9 mouse cellular contexts compared by ENCODE assay signal in genomic region chrX:53268856-53269255, GRCm38 (mm10). TPM values are rescaled to one million over a fixed set of nuclear protein-coding genes. Genes with fewer than 3 reads are reported as not detected.
DNase-seq lines count a peak whose midpoint lies in the region; ATAC-seq lines count a peak whose summit lies in the region.
"Had no signal": no experiment of that assay in that cellular context is flagged by ENCODE, and none has a peak within 500 bp of the region (broad histone marks: within the 10 kb centered on the region; RNA-seq: fewer than 3 reads in every experiment).

No protein-coding gene starts in this region.

- intact Hi-C loops in heart, postnatal 14 days (cut with DNase I), result loop anchor here (5.0 kb wide), 1 partner anchor 68 kb away; no protein-coding TSS in a partner anchor

- 34% methylated on average over 10 of the region's 10 CpGs for WGBS in forebrain, embryonic 14.5 days
- 14% methylated on average over 10 of the region's 10 CpGs for WGBS in lung, embryonic 16.5 days

- H3K9ac ChIP-seq in forebrain, embryonic 14.5 days (ENCODE audit: low read length), result peak overlapping the region; percentile 60
- H3K9ac ChIP-seq in lung, embryonic 16.5 days (ENCODE audit: low read length), result peak overlapping the region; percentile 69

- H3K27ac ChIP-seq in forebrain, embryonic 14.5 days (ENCODE audit: low read depth, low read length), result peak overlapping the region; percentile 60
- H3K27ac ChIP-seq in lung, embryonic 16.5 days (ENCODE audit: low read length), result peak overlapping the region; percentile 81

- H3K4me3 ChIP-seq in forebrain, embryonic 14.5 days (ENCODE audit: low read depth, low read length), result peak overlapping the region; percentile 52
- peak overlapping the region; percentile 66 for H3K4me3 ChIP-seq in lung, embryonic 16.5 days (ENCODE audit: low read length)

- peak overlapping the region; percentile 62 for H3K4me2 ChIP-seq in forebrain, embryonic 14.5 days (ENCODE audit: low read length)
- peak overlapping the region; percentile 74 for H3K4me2 ChIP-seq in lung, embryonic 16.5 days (ENCODE audit: low read depth, low read length)

- no peaks in the 10 kb centered on the region for H3K4me1 ChIP-seq in forebrain, embryonic 14.5 days (ENCODE audit: control insufficient read depth, insufficient read depth, low read length)
- 0 out of 2 replicates have a peak, but pooled peaks cover 2% of the 10 kb centered on the region for H3K4me1 ChIP-seq in lung, embryonic 16.5 days (replicated peaks; ENCODE audit: control insufficient read depth, insufficient read depth, low read length)

- H3K36me3 ChIP-seq in forebrain, embryonic 14.5 days (ENCODE audit: control insufficient read depth, insufficient read depth, low read length), result no peaks in the 10 kb centered on the region
- no peaks in the 10 kb centered on the region for H3K36me3 ChIP-seq in lung, embryonic 16.5 days (ENCODE audit: control insufficient read depth, insufficient read depth, low read length)

- no peaks in the 10 kb centered on the region for H3K9me3 ChIP-seq in forebrain, embryonic 14.5 days (replicated peaks; ENCODE audit: control insufficient read depth, low read length)
- H3K9me3 ChIP-seq in lung, embryonic 16.5 days (ENCODE audit: control insufficient read depth, low read length), result no peaks in the 10 kb centered on the region

- no peaks in the 10 kb centered on the region for H3K27me3 ChIP-seq in forebrain, embryonic 14.5 days (replicated peaks; ENCODE audit: control insufficient read depth, insufficient read depth, low read length)
- no peaks in the 10 kb centered on the region for H3K27me3 ChIP-seq in lung, embryonic 16.5 days (ENCODE audit: control insufficient read depth, insufficient read depth, low read depth, low read length)

- DNase-seq in MEL-GATA-1-ER (ENCODE audit: extremely low read depth, low read depth), result peak; percentile 43
- peak; percentile 54 for DNase-seq in cerebellum, adult 11-12 months
- DNase-seq in forebrain, embryonic 14.5 days (ENCODE audit: low spot score), result peak; percentile 65
- peak; percentile 59 to 65 for DNase-seq in heart, postnatal 14 days
- DNase-seq in layer of hippocampus, adult 18-20 months (ENCODE audit: low spot score in 2 of 2), result peak; percentile 15 to 24
- DNase-seq in ovary, postnatal 10 days (ENCODE audit: low spot score), result peak; percentile 15
- DNase-seq in thymus, postnatal 25 days, result peak; percentile 19

- ATAC-seq in forebrain, embryonic 14.5 days, result peak; percentile 88
- peak; percentile 93 for ATAC-seq in lung, embryonic 16.5 days (ENCODE audit: low read depth)

RNA-seq across cellular contexts. Expression of gene Fam122b, which starts 0.7 kb away (rescaled TPM):
- 4.1 and 5.2 TPM in 2 replicates for polyA plus RNA-seq in forebrain, embryonic 14.5 days (2014; fragmentation: Nextera tagmentation; extraction: Ambion mirVana)
- total RNA-seq in heart, postnatal 14 days (2021), result 1 to 10 TPM; 4.0 to 5.3 TPM
- total RNA-seq in layer of hippocampus, adult 18-20 months (2021), result 1 to 10 TPM; 2.6 to 3.4 TPM
- 13.6 and 15.7 TPM in 2 replicates for polyA plus RNA-seq in lung, embryonic 16.5 days (2015; fragmentation: Nextera tagmentation; extraction: Ambion mirVana)

RNA-seq across cellular contexts. Expression of gene Fam122c, which starts 4.4 kb away (rescaled TPM):
- not detected in 2 replicates for polyA plus RNA-seq in forebrain, embryonic 14.5 days (2014; fragmentation: Nextera tagmentation; extraction: Ambion mirVana)
- not detected for total RNA-seq in heart, postnatal 14 days (2021)
- not detected for total RNA-seq in layer of hippocampus, adult 18-20 months (2021)
- not detected in 2 replicates for polyA plus RNA-seq in lung, embryonic 16.5 days (2015; fragmentation: Nextera tagmentation; extraction: Ambion mirVana)
- total RNA-seq: neutrophil, adult 5-6 weeks had no signal

RNA-seq across cellular contexts. Expression of gene Plac1, which starts 28.9 kb away (rescaled TPM):
- polyA plus RNA-seq in forebrain, embryonic 14.5 days (2014; fragmentation: Nextera tagmentation; extraction: Ambion mirVana), result 0.71 TPM in 1 of 2 replicates, not detected in the other
- total RNA-seq in heart, postnatal 14 days (2021), result not detected
- not detected for total RNA-seq in layer of hippocampus, adult 18-20 months (2021)
- 19.5 and 21.1 TPM in 2 replicates for polyA plus RNA-seq in lung, embryonic 16.5 days (2015; fragmentation: Nextera tagmentation; extraction: Ambion mirVana)
- total RNA-seq: neutrophil, adult 5-6 weeks had no signal

Comparison
In these comparisons a context has a peak if more than half of its experiments do, and no peak if none do; other contexts are left out.
1. Peak in every context shown above with its lines: DNase-seq, ATAC-seq, H3K4me3 ChIP-seq and H3K27ac ChIP-seq.
2. DNase-seq: peak in every context shown above with its lines; median percentile 65 in forebrain, embryonic 14.5 days; 62 in heart, postnatal 14 days; 54 in cerebellum, adult 11-12 months; 43 in MEL-GATA-1-ER; 20 in layer of hippocampus, adult 18-20 months; 19 in thymus, postnatal 25 days; 15 in ovary, postnatal 10 days.